Mouse (Mus musculus): ENCODE measurements at regions not wholly inside any gene's neighbourhood (a gene's known extent, or its start where the extent isn't known, plus 50 kb on each side); places are given as distances from the start of the nearest gene placed in this dataset.

GRCm38 (mm10) chr2:9535141-9535658, 345.9 kb upstream of the 4930412O13Rik start:
- Histone ChIP-seq H3K4me2 (replicated peaks; ENCODE audit: low read depth, low read length) (no peak overlapping the region), H3K36me3 (ENCODE audit: control insufficient read depth, insufficient read depth, low read length) (no peaks in the 10 kb centered on the region), H3K9me3 (ENCODE audit: control insufficient read depth, low read depth, low read length) (no peaks in the 10 kb centered on the region), H3K9ac (replicated peaks; ENCODE audit: low read depth, low read length) (no peak overlapping the region), H3K27me3 (ENCODE audit: control insufficient read depth, insufficient read depth, low read length) (no peaks in the 10 kb centered on the region), H3K4me1 (ENCODE audit: control insufficient read depth, insufficient read depth, low read length) (no peaks in the 10 kb centered on the region), H3K4me3 (ENCODE audit: low read depth, low read length) (no peak overlapping the region), H3K27ac (ENCODE audit: low read length) (no peak overlapping the region)
- 76% methylated on average over 2 of the region's 2 CpGs for WGBS
- ATAC-seq (ENCODE audit: insufficient number of reproducible peaks, insufficient read depth, low FRiP score, low read depth): no peak

GRCm38 (mm10) chr2:9547771-9548590, 333.1 kb upstream of the 4930412O13Rik start:
- H3K27me3 ChIP-seq (ENCODE audit: control insufficient read depth, insufficient read depth, low read length): no peaks in the 10 kb centered on the region
- no peak for ATAC-seq (ENCODE audit: insufficient number of reproducible peaks, insufficient read depth, low FRiP score, low read depth)
- H3K27ac ChIP-seq (ENCODE audit: low read length): no peak overlapping the region
- no peaks in the 10 kb centered on the region for H3K4me1 ChIP-seq (ENCODE audit: control insufficient read depth, insufficient read depth, low read length)
- H3K4me3 ChIP-seq (ENCODE audit: low read depth, low read length): no peak overlapping the region
- no peaks in the 10 kb centered on the region for H3K36me3 ChIP-seq (ENCODE audit: control insufficient read depth, insufficient read depth, low read length)
- 63% methylated on average over 10 of the region's 10 CpGs for WGBS
- no peak overlapping the region for H3K4me2 ChIP-seq (replicated peaks; ENCODE audit: low read depth, low read length)
- no peaks in the 10 kb centered on the region for H3K9me3 ChIP-seq (ENCODE audit: control insufficient read depth, low read depth, low read length)
- H3K9ac ChIP-seq (replicated peaks; ENCODE audit: low read depth, low read length): no peak overlapping the region

GRCm38 (mm10) chr2:9553313-9553712, 327.7 kb upstream of the 4930412O13Rik start:
- no peak overlapping the region for H3K9ac ChIP-seq (replicated peaks; ENCODE audit: low read depth, low read length)
- no peak overlapping the region for H3K27ac ChIP-seq (ENCODE audit: low read length)
- no peaks in the 10 kb centered on the region for H3K27me3 ChIP-seq (ENCODE audit: control insufficient read depth, insufficient read depth, low read length)
- no peaks in the 10 kb centered on the region for H3K9me3 ChIP-seq (ENCODE audit: control insufficient read depth, low read depth, low read length)
- no peak overlapping the region for H3K4me3 ChIP-seq (ENCODE audit: low read depth, low read length)
- no peaks in the 10 kb centered on the region for H3K4me1 ChIP-seq (ENCODE audit: control insufficient read depth, insufficient read depth, low read length)
- no peak for ATAC-seq (ENCODE audit: insufficient number of reproducible peaks, insufficient read depth, low FRiP score, low read depth)
- H3K4me2 ChIP-seq (replicated peaks; ENCODE audit: low read depth, low read length): no peak overlapping the region
- no peaks in the 10 kb centered on the region for H3K36me3 ChIP-seq (ENCODE audit: control insufficient read depth, insufficient read depth, low read length)

- H3K9ac ChIP-seq (replicated peaks; ENCODE audit: low read depth, low read length): no peak overlapping the region
- no peaks in the 10 kb centered on the region for H3K9me3 ChIP-seq (ENCODE audit: control insufficient read depth, low read depth, low read length)
- H3K4me3 ChIP-seq (ENCODE audit: low read depth, low read length): no peak overlapping the region
- ATAC-seq (ENCODE audit: insufficient number of reproducible peaks, insufficient read depth, low FRiP score, low read depth): no peak
- no peak overlapping the region for H3K27ac ChIP-seq (ENCODE audit: low read length)
- H3K36me3 ChIP-seq (ENCODE audit: control insufficient read depth, insufficient read depth, low read length): no peaks in the 10 kb centered on the region
- H3K4me2 ChIP-seq (replicated peaks; ENCODE audit: low read depth, low read length): no peak overlapping the region
- no peaks in the 10 kb centered on the region for H3K4me1 ChIP-seq (ENCODE audit: control insufficient read depth, insufficient read depth, low read length)
- no peaks in the 10 kb centered on the region for H3K27me3 ChIP-seq (ENCODE audit: control insufficient read depth, insufficient read depth, low read length)
- 26% methylated on average over 6 of the region's 6 CpGs for WGBS
These were observed 316.5 kb upstream of the 4930412O13Rik start for GRCm38 (mm10) chr2:9564487-9565043.

GRCm38 (mm10) chr2:9569220-9569619, 311.8 kb upstream of the 4930412O13Rik start:
- WGBS: 81% methylated on average over 4 of the region's 4 CpGs
- no peaks in the 10 kb centered on the region for H3K27me3 ChIP-seq (ENCODE audit: control insufficient read depth, insufficient read depth, low read length)
- no peaks in the 10 kb centered on the region for H3K4me1 ChIP-seq (ENCODE audit: control insufficient read depth, insufficient read depth, low read length)
- H3K9me3 ChIP-seq (ENCODE audit: control insufficient read depth, low read depth, low read length): no peaks in the 10 kb centered on the region
- no peaks in the 10 kb centered on the region for H3K36me3 ChIP-seq (ENCODE audit: control insufficient read depth, insufficient read depth, low read length)
- H3K4me2 ChIP-seq (replicated peaks; ENCODE audit: low read depth, low read length): no peak overlapping the region
- no peak overlapping the region for H3K27ac ChIP-seq (ENCODE audit: low read length)
- H3K9ac ChIP-seq (replicated peaks; ENCODE audit: low read depth, low read length): no peak overlapping the region
- no peak for ATAC-seq (ENCODE audit: insufficient number of reproducible peaks, insufficient read depth, low FRiP score, low read depth)
- no peak overlapping the region for H3K4me3 ChIP-seq (ENCODE audit: low read depth, low read length)

- Histone ChIP-seq H3K4me1 (ENCODE audit: control insufficient read depth, insufficient read depth, low read length) (no peaks in the 10 kb centered on the region), H3K36me3 (ENCODE audit: control insufficient read depth, insufficient read depth, low read length) (no peaks in the 10 kb centered on the region), H3K4me2 (replicated peaks; ENCODE audit: low read depth, low read length) (no peak overlapping the region), H3K27me3 (ENCODE audit: control insufficient read depth, insufficient read depth, low read length) (no peaks in the 10 kb centered on the region), H3K4me3 (ENCODE audit: low read depth, low read length) (no peak overlapping the region), H3K27ac (ENCODE audit: low read length) (no peak overlapping the region), H3K9ac (replicated peaks; ENCODE audit: low read depth, low read length) (no peak overlapping the region), H3K9me3 (ENCODE audit: control insufficient read depth, low read depth, low read length) (no peaks in the 10 kb centered on the region)
- WGBS: 52% methylated on average over 6 of the region's 6 CpGs
- no peak for ATAC-seq (ENCODE audit: insufficient number of reproducible peaks, insufficient read depth, low FRiP score, low read depth)
These were observed 306.9 kb upstream of the 4930412O13Rik start for GRCm38 (mm10) chr2:9574196-9574595.

GRCm38 (mm10) chr2:9574651-9575050, 306.4 kb upstream of the 4930412O13Rik start:
- Histone ChIP-seq H3K9ac (replicated peaks; ENCODE audit: low read depth, low read length) (no peak overlapping the region), H3K27ac (ENCODE audit: low read length) (no peak overlapping the region), H3K4me2 (replicated peaks; ENCODE audit: low read depth, low read length) (no peak overlapping the region), H3K4me3 (ENCODE audit: low read depth, low read length) (no peak overlapping the region), H3K4me1 (ENCODE audit: control insufficient read depth, insufficient read depth, low read length) (no peaks in the 10 kb centered on the region), H3K27me3 (ENCODE audit: control insufficient read depth, insufficient read depth, low read length) (no peaks in the 10 kb centered on the region), H3K9me3 (ENCODE audit: control insufficient read depth, low read depth, low read length) (no peaks in the 10 kb centered on the region), H3K36me3 (ENCODE audit: control insufficient read depth, insufficient read depth, low read length) (no peaks in the 10 kb centered on the region)
- ATAC-seq (ENCODE audit: insufficient number of reproducible peaks, insufficient read depth, low FRiP score, low read depth): no peak
- WGBS: 84% methylated on average over 5 of the region's 5 CpGs

GRCm38 (mm10) chr2:9577868-9578267, 303.2 kb upstream of the 4930412O13Rik start:
- ATAC-seq (ENCODE audit: insufficient number of reproducible peaks, insufficient read depth, low FRiP score, low read depth): no peak
- 49% methylated on average over 4 of the region's 4 CpGs for WGBS

More at GRCm38 (mm10) chr2:9577868-9578267, 303.2 kb upstream of the 4930412O13Rik start:
- Histone ChIP-seq H3K36me3 (ENCODE audit: control insufficient read depth, insufficient read depth, low read length) (no peaks in the 10 kb centered on the region), H3K4me1 (ENCODE audit: control insufficient read depth, insufficient read depth, low read length) (no peaks in the 10 kb centered on the region), H3K27me3 (ENCODE audit: control insufficient read depth, insufficient read depth, low read length) (no peaks in the 10 kb centered on the region), H3K27ac (ENCODE audit: low read length) (no peak overlapping the region), H3K4me2 (replicated peaks; ENCODE audit: low read depth, low read length) (no peak overlapping the region), H3K9ac (replicated peaks; ENCODE audit: low read depth, low read length) (no peak overlapping the region), H3K9me3 (ENCODE audit: control insufficient read depth, low read depth, low read length) (no peaks in the 10 kb centered on the region), H3K4me3 (ENCODE audit: low read depth, low read length) (no peak overlapping the region)
